Mouse (Mus musculus) hindbrain, embryonic 13.5 days (tissue): Measurements from ENCODE around the gene Nanos2. TPM values are rescaled to one million over a fixed set of nuclear protein-coding genes. Genes with fewer than 3 reads are reported as not detected.

Experiments
- ATAC-seq: fragments of 200-750 bp; cut with Nextera tagmentation; 2 replicates; pipeline ENCODE4 v1.8.0; 2017; ENCODE audit warnings: moderate TSS enrichment; ENCODE audit not compliant: low FRiP score
- H3K27ac ChIP-seq: fragments of 300-500 bp; sonication (generic); 2 replicates; pipeline ENCODE4 v1.5.1; 2015; ENCODE audit warnings: inconsistent platforms, mild to moderate bottlenecking, moderate library complexity
- H3K27me3 ChIP-seq: fragments of 300-500 bp; sonication (generic); 2 replicates; pipeline ENCODE4 v1.6.1; 2015; ENCODE audit warnings: mild to moderate bottlenecking, inconsistent platforms
- H3K36me3 ChIP-seq: fragments of 300-500 bp; sonication (generic); 2 replicates; pipeline ENCODE4 v1.6.1; 2015; ENCODE audit warnings: mild to moderate bottlenecking, inconsistent platforms
- H3K4me1 ChIP-seq: fragments of 300-500 bp; sonication (generic); replicated peaks from 2 replicates; pipeline ENCODE4 v1.6.1; 2015; ENCODE audit warnings: inconsistent platforms
- H3K4me2 ChIP-seq: fragments of 300-500 bp; sonication (generic); 2 replicates; pipeline ENCODE4 v1.6.1; 2015; ENCODE audit warnings: inconsistent platforms, mild to moderate bottlenecking, moderate library complexity
- H3K4me3 ChIP-seq: fragments of 300-500 bp; sonication (generic); 2 replicates; pipeline ENCODE4 v1.5.1; 2015; ENCODE audit warnings: mild to moderate bottlenecking, inconsistent platforms
- H3K9ac ChIP-seq: fragments of 300-500 bp; sonication (generic); 2 replicates; pipeline ENCODE4 v1.6.1; 2015; ENCODE audit warnings: mild to moderate bottlenecking, inconsistent platforms
- H3K9me3 ChIP-seq: fragments of 300-500 bp; sonication (generic); 2 replicates; pipeline ENCODE4 v1.6.1; 2016; ENCODE audit warnings: inconsistent platforms
- WGBS: fragments of 180-500 bp; shearing (Covaris S2); methylation state at CpG from one replicate; pipeline ENCODE4 v1.1.7; 2015; 5-methylcytosine and 5-hydroxymethylcytosine counted together
- polyA plus RNA-seq: library from polyadenylated mRNA; unstranded; fragments of >200 nt; fragmentation: Nextera tagmentation; extraction: Ambion mirVana; gene quantifications from 2 replicates; pipeline ENCODE4 v1.2.1, GENCODE M21; 2015

The Nanos2 gene
- polyA plus RNA-seq, 1 experiment from 2014 or later = 0.75 TPM

DNA sequence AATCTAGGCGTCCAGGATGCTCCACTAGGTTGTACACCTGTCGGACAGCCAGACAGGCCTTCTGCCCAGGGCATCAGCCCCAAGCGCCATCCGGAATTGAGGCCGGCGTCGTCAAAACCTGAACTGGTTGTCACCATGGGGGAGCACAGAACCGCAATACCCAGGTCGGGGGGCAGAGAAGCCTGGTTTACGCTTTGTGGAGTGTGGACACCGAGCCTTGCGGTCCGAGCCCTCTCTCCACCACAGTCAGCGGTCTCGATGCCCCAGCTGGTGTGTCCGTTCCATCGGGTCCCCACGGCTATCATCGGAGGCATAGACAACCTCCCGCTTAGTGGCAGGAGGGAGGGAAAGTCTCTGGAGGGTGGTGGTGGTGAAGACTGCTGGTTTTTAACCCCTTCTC, 24.4 kb upstream of the Nanos2 start:
- peaks cover 71% of the 10 kb centered on the region for H3K4me1 ChIP-seq
- ATAC-seq = 0 out of 2 replicates have a peak, but pooled peaks have one; percentile 6
- no peaks in the 10 kb centered on the region for H3K27me3 ChIP-seq
- 1% methylated on average over 19 of the region's 20 CpGs for WGBS
- peak overlapping the region; percentile 52 for H3K4me2 ChIP-seq
- H3K4me3 ChIP-seq = peak overlapping the region; percentile 28
- H3K9me3 ChIP-seq = no peaks in the 10 kb centered on the region
- H3K9ac ChIP-seq = peak overlapping the region; percentile 56; the same call in 1 of the 2 replicates
- peaks cover 12% of the 10 kb centered on the region for H3K36me3 ChIP-seq
- H3K27ac ChIP-seq = no peak overlapping the region

DNA sequence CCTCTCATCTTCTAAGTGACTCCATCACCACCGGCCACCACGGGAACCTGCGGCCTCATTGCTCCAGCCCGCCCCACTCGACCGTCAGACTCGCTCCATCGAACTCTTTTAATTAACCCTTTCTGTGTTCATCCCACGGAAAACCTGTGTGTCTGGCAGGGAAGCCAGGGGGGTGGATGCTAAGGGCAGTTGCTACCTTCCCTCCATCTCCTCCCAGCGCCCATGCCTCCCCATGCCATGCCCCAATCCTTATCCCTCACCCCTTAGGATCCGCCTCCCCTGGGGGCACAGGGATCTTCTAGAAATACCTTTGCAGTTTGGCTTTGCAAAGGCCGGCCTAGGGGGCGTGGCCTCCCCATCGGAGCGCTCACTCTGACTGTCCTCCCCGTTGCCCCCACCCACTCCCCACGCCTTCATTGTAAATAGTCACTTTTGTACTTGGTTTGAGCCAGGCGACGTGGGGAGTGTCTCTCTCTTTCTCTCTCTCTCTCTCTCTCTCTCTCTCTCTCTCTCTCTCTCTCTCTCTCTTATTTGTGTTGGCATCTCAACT, 23.8 kb upstream of the Nanos2 start:
- Histone ChIP-seq H3K9me3 (no peaks in the 10 kb centered on the region), H3K9ac (no peak overlapping the region), H3K27me3 (no peaks in the 10 kb centered on the region), H3K27ac (no peak overlapping the region), H3K4me3 (no peak overlapping the region), H3K4me2 (peak overlapping the region; percentile 52), H3K4me1 (peaks cover 65% of the 10 kb centered on the region), H3K36me3 (peaks cover 6% of the 10 kb centered on the region)
- ATAC-seq = 0 out of 2 replicates have a peak, but pooled peaks have one; percentile 3
- 3% methylated on average over 19 of the region's 19 CpGs for WGBS

DNA sequence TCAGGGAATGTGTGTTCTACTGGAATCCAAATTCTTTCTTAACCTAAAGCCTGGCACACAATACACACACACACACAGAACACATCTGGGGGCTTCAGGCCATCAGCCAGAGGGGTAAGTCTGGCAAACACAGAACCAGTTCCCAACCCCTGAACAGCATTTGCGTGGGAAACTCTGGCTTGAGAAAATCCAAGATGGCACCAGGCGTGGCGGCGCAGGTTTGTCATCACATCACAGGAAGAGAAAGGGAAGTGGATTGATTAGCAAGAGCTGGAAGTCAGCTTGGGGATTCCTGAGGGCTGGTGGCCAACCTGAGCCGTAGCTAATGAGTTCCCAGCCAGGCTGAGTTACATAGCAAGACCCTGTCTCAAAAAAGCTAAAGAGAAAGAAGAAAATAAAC, 21.9 kb upstream of the Nanos2 start:
- H3K9me3 ChIP-seq = no peaks in the 10 kb centered on the region
- H3K36me3 ChIP-seq = peaks cover 2% of the 10 kb centered on the region; the same call in 1 of the 2 replicates
- 84% methylated on average over 5 of the region's 5 CpGs for WGBS
- no peak for ATAC-seq
- no peak overlapping the region for H3K9ac ChIP-seq
- H3K4me2 ChIP-seq = no peak overlapping the region
- no peak overlapping the region for H3K4me3 ChIP-seq
- 0 out of 2 replicates have a peak overlapping the region, but pooled peaks have one; percentile 6 for H3K27ac ChIP-seq
- H3K27me3 ChIP-seq = no peaks in the 10 kb centered on the region
- peaks cover 48% of the 10 kb centered on the region for H3K4me1 ChIP-seq

DNA sequence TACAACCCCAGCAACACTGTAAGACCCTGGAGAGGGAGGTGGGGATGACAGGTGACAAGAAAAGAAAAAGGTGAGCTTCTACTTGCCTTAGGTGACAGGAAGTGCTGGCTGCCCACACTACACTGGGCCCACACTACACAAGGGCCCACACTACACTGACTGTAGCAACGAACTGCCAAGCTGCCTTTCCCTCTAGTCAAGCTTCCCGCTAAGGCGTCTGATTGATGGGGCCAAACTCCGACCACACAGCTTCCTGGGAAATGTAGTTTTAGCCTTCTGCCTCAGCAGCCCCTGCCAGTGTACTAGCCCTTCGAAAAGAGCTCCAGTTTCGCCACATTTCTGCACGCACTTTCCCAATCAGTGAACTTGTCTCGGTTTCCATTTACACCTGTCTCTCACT, 19.6 kb upstream of the Nanos2 start:
- 8% methylated on average over 8 of the region's 8 CpGs for WGBS
- H3K27ac ChIP-seq = no peak overlapping the region

DNA sequence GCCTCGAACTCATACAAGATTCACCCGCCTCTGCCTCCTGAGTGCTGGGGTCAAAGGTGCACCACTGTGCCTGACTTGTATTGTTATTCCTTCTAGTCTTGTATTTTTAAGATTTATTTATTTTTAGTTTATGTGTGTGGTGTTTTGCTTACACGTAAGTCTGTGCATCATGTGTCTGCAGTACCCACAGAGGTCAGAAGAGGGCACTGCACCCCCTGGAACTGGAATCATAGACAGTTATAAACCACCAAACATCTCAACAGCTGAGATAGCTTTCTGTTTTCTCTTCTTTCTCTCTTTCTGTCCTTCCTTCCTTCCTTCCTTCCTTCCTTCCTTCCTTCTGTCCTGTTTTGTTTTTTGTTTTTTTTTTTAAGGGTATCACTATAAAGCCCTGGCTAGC, 16.2 kb upstream of the Nanos2 start:
- 81% methylated on average over 3 of the region's 3 CpGs for WGBS
- H3K27me3 ChIP-seq = no peaks in the 10 kb centered on the region
- 0 out of 2 replicates have a peak, but pooled peaks cover 5% of the 10 kb centered on the region for H3K9me3 ChIP-seq
- no peak overlapping the region for H3K4me2 ChIP-seq
- no peak overlapping the region for H3K4me3 ChIP-seq
- H3K9ac ChIP-seq = no peak overlapping the region
- peaks cover 7% of the 10 kb centered on the region for H3K4me1 ChIP-seq
- ATAC-seq = no peak
- H3K27ac ChIP-seq = no peak overlapping the region
- no peaks in the 10 kb centered on the region for H3K36me3 ChIP-seq

More for the DNA sequence above, 19.6 kb upstream of the Nanos2 start:
- ATAC-seq = peak; percentile 44
- Histone ChIP-seq H3K9ac (no peak overlapping the region), H3K4me1 (peaks cover 25% of the 10 kb centered on the region), H3K27me3 (no peaks in the 10 kb centered on the region), H3K9me3 (0 out of 2 replicates have a peak, but pooled peaks cover 5% of the 10 kb centered on the region), H3K4me2 (no peak overlapping the region), H3K36me3 (no peaks in the 10 kb centered on the region), H3K4me3 (no peak overlapping the region)

DNA sequence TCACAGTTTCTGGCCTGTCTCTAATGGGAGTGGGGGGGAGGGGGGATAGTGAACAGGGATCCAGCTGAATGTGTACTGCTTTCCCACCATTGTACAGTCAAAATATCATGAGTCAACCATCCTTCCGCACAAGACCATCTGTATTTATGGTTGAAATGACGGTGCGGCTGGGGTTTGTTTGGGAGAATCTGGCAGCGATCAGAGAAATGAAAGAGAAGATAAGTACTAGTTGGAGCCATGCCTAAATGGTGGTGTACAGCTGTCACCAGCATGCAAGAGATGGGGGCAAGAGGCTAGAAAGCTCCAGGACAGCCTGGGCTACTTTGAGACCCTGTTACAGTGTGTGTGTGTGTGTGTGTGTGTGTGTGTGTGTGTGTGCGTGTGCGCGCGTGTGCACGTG, 8.8 kb upstream of the Nanos2 start:
- no peaks in the 10 kb centered on the region for H3K9me3 ChIP-seq
- H3K4me2 ChIP-seq = no peak overlapping the region
- H3K27me3 ChIP-seq = no peaks in the 10 kb centered on the region
- WGBS = 92% methylated on average over 9 of the region's 9 CpGs
- H3K4me1 ChIP-seq = no peaks in the 10 kb centered on the region
- no peak for ATAC-seq
- H3K4me3 ChIP-seq = no peak overlapping the region
- no peak overlapping the region for H3K9ac ChIP-seq
- no peak overlapping the region for H3K27ac ChIP-seq
- no peaks in the 10 kb centered on the region for H3K36me3 ChIP-seq

DNA sequence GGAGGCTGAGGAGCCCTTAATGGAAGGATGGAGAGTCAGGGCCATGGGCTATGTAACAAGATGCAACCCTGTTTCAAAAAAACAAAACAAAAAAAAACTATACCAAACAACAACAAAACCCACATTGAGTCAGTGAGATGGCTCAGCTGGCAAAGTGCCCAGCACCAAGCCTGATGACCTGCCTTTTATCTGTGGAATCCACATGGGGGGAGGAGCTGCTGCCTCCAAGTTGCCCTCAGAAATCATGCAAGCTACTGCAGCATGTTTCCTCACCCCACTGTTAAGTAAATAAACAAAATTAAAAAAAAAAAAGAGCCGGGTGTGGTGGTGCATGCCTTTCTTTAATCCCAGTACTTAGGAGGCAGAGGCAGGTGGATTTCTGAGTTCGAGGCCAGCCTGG, 697 bp upstream of the Nanos2 start:
- H3K4me2 ChIP-seq = no peak overlapping the region
- H3K27ac ChIP-seq = no peak overlapping the region
- H3K4me1 ChIP-seq = peaks cover 10% of the 10 kb centered on the region
- H3K27me3 ChIP-seq = peaks cover 3% of the 10 kb centered on the region; the same call in 1 of the 2 replicates
- no peaks in the 10 kb centered on the region for H3K36me3 ChIP-seq
- no peak for ATAC-seq
- no peaks in the 10 kb centered on the region for H3K9me3 ChIP-seq
- no peak overlapping the region for H3K9ac ChIP-seq
- no peak overlapping the region for H3K4me3 ChIP-seq
- 82% methylated on average over 2 of the region's 2 CpGs for WGBS

DNA sequence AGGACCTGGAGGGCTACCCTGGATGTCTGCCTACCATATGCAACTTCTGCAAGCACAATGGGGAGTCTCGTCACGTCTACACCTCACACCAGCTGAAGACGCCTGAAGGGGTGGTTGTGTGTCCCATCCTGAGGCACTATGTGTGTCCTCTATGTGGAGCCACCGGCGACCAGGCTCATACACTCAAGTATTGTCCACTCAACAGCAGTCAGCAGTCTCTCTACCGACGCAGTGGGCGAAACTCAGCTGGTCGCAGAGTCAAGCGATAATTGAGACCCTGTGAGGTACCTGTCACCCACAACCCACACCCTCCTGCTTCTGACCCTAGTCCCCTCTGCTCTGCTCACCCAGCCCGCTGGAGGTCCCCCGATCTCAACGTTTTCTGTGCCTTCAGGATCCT, 547 bp downstream of the Nanos2 start:
- 72% methylated on average over 13 of the region's 13 CpGs for WGBS
- Histone ChIP-seq H3K9me3 (no peaks in the 10 kb centered on the region), H3K4me2 (no peak overlapping the region), H3K4me1 (peaks cover 22% of the 10 kb centered on the region), H3K27me3 (peaks cover 6% of the 10 kb centered on the region), H3K27ac (no peak overlapping the region), H3K36me3 (no peaks in the 10 kb centered on the region), H3K9ac (no peak overlapping the region), H3K4me3 (no peak overlapping the region)
- ATAC-seq = no peak

DNA sequence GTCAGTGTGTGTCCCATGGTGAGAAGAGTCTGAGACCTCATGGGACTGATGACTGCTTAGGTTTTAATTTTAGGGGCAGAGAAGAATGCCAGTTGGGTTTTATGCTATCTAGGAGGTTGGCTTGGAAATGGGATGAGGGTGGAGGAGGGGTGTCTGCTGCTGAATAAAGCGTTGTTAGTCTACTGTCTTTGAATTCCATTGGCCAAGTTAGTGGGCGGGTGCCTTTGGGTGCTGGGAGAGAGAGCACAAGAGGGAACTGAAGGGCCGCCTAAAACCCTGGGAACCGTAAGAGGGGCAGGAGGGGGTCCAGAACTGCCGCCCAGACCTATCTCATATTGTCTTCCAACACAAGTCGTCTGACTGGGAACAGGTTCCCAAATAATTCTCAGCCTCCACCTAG, 1.6 kb downstream of the Nanos2 start:
- Histone ChIP-seq H3K4me1 (peaks cover 31% of the 10 kb centered on the region), H3K36me3 (no peaks in the 10 kb centered on the region), H3K9ac (no peak overlapping the region), H3K4me3 (no peak overlapping the region), H3K4me2 (no peak overlapping the region), H3K27ac (no peak overlapping the region), H3K9me3 (no peaks in the 10 kb centered on the region), H3K27me3 (peaks cover 17% of the 10 kb centered on the region)
- ATAC-seq = no peak
- 71% methylated on average over 6 of the region's 6 CpGs for WGBS

DNA sequence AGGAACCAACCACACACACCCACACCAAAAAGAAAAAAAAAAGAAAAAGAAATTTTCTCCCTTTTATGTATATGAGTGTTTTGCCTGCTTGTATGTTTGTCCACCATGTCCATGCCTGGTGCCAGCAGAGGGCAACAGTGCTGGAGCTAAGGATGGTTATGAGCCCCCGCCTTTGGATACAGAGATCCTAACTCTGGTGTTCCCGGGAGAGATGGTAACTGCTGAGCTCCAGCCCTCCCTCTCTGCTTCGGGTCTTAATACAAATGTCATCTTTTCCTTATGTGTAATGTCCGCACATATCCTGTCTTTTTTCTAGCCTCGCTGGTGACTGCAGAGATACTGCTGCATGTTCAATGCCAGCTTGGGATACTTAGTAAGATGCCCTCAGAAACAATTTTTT, 2.8 kb downstream of the Nanos2 start:
- no peak for ATAC-seq
- H3K4me1 ChIP-seq = peaks cover 37% of the 10 kb centered on the region
- H3K9ac ChIP-seq = peak overlapping the region; percentile 63
- peak overlapping the region; percentile 56 for H3K4me3 ChIP-seq
- peak overlapping the region; percentile 83 for H3K4me2 ChIP-seq
- WGBS = 7% methylated on average over 5 of the region's 5 CpGs
- H3K36me3 ChIP-seq = no peaks in the 10 kb centered on the region
- H3K27me3 ChIP-seq = peaks cover 18% of the 10 kb centered on the region
- H3K27ac ChIP-seq = peak overlapping the region; percentile 94
- H3K9me3 ChIP-seq = no peaks in the 10 kb centered on the region

DNA sequence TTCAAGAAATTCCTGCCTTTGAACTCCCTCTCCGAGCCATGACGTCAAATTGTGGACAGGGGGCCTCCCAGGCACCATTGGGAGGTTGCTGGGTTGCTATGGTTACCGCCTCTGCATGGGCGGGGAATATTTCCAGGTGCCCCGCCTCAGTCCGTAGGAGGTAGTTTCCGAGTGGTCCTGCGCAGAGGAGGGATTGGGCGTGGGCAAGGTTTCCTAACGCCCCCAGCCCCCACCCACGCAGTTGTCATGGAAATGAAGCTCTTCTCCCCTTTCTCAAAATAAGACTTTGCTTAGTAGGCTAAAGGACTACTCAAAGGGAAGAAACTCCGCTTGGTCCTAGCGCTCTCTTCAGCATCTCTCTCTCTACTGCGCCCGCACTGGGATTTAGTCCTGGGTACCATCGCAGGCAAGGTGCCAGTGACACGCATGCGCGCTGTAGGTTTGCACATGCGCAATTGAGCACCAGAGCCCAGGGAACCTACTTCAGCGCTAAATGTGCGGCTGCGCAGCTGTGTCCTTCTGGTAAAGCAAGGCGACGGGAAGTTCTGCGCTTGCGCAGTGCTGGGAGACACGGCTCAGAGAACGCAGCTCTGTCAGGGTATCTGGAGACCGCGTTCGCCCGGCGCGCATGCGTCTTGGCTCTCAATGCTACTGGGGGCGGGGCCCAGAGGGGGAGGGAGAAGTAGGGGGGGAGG, 3.5 kb downstream of the Nanos2 start, which contains the start of gene Mypop:
Gene Mypop (plus strand): TSS at position 645 of the 695 bp plus-strand sequence.
- Histone ChIP-seq H3K9ac (peak within 1 kb of the TSS; percentile 81), H3K36me3 (peaks cover 5% of the 10 kb centered on the region; the same call in 1 of the 2 replicates), H3K4me2 (peak within 1 kb of the TSS; percentile 83), H3K9me3 (no peaks in the 10 kb centered on the region), H3K27ac (peak within 1 kb of the TSS; percentile 94), H3K4me1 (peaks cover 42% of the 10 kb centered on the region), H3K27me3 (peaks cover 18% of the 10 kb centered on the region), H3K4me3 (peak within 1 kb of the TSS; percentile 56)
- under 1% methylated on average over 37 of the region's 37 CpGs for WGBS
- peak; percentile 93 for ATAC-seq

DNA sequence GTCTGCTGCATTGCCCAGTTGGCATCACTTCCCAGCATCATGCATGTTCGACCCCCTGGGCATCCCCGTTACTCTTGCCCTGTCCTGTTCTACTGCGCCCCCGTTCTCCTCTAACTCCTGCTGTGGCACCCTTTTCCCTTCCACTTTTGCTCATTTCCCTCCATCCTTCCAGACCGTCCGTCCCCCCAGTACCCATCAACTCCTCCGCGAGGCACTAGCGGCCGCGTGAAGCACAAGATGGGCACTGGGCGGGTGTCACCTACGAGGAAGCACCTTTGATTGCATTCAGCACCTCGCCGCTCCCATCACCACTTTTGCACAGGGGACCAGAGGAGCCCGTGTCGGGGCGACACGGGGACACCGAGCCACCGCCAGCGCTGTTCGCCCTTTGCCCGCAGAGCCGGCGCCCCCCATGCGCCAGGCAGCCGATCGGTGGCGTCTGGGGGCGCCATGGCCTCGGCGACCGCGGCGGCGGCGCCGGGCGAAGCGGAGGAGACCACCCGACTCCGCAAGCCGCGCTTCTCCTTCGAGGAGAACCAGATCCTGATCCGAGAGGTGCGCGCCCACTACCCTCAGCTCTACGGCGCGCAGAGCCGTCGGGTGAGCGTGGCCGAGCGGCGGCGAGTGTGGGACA, 4.6 kb downstream of the Nanos2 start:
- H3K4me1 ChIP-seq = peaks cover 42% of the 10 kb centered on the region
- H3K4me2 ChIP-seq = peak overlapping the region; percentile 83
- H3K4me3 ChIP-seq = peak overlapping the region; percentile 56
- WGBS = under 1% methylated on average over 59 of the region's 59 CpGs
- peaks cover 15% of the 10 kb centered on the region for H3K36me3 ChIP-seq
- no peaks in the 10 kb centered on the region for H3K9me3 ChIP-seq
- H3K9ac ChIP-seq = peak overlapping the region; percentile 81
- H3K27me3 ChIP-seq = peaks cover 18% of the 10 kb centered on the region
- H3K27ac ChIP-seq = peak overlapping the region; percentile 94
- peak; percentile 29 for ATAC-seq
